Mouse (Mus musculus): ENCODE data around the gene Stra8.

- no peak for TF ChIP-seq CTCF (IDR thresholded peaks at IDR 0.05; ENCODE audit: insufficient read depth, low read length)
- TF ChIP-seq POLR2A (IDR thresholded peaks at IDR 0.05; ENCODE audit: borderline replicate concordance, extremely low read depth, low read depth, low read length): no peak
Measured at GRCm38 (mm10) chr6:34903851-34904250, 16.1 kb upstream of the Stra8 start.
